Mouse (Mus musculus): Measurements from ENCODE around the gene Plekhm3. TPM values are rescaled to one million over a fixed set of nuclear protein-coding genes. Genes with fewer than 3 reads are reported as not detected.

Gene Plekhm3
- polyA plus RNA-seq, 1 experiment = 7.4 TPM

- TF ChIP-seq POLR2A (IDR thresholded peaks at IDR 0.05; ENCODE audit: borderline replicate concordance, extremely low read depth, insufficient read depth, insufficient read length, poor library complexity, severe bottlenecking) (no peak), CTCF (IDR thresholded peaks at IDR 0.05; ENCODE audit: borderline replicate concordance, extremely low read depth, insufficient read depth, insufficient read length) (no peak)
- no peak for DNase-seq (ENCODE audit: low read depth)
These were observed 200.0 kb downstream of the Plekhm3 start for GRCm38 (mm10) chr1:64756640-64757030.

GRCm38 (mm10) chr1:64755971-64756639, 200.5 kb downstream of the Plekhm3 start:
- no peak for TF ChIP-seq CTCF (IDR thresholded peaks at IDR 0.05; ENCODE audit: borderline replicate concordance, extremely low read depth, insufficient read depth, insufficient read length)
- no peak for TF ChIP-seq POLR2A (IDR thresholded peaks at IDR 0.05; ENCODE audit: borderline replicate concordance, extremely low read depth, insufficient read depth, insufficient read length, poor library complexity, severe bottlenecking)
- no peak for DNase-seq (ENCODE audit: low read depth)

DNA sequence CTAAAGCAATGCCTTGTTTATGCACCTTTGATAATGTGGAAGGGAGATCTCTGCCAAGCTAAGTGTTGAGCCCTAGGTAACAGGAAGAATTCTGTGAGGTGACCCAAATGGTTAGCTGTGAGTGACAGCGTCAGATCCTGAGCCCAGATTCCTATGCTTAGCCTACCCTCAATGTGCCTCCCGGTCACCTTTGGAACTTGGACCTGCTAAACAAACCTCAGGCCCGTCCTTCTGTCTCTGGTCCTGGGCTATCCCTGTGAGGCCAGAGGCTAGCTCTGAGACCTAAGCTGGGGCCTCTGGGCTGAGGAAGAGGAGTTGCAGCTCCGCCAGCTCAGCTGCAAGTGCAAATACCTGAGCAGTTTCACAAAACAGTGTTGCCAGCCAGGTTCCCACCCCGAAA, 202.0 kb downstream of the Plekhm3 start:
- TF ChIP-seq CTCF (IDR thresholded peaks at IDR 0.05; ENCODE audit: borderline replicate concordance, extremely low read depth, insufficient read depth, insufficient read length) = no peak
- no peak for TF ChIP-seq POLR2A (IDR thresholded peaks at IDR 0.05; ENCODE audit: borderline replicate concordance, extremely low read depth, insufficient read depth, insufficient read length, poor library complexity, severe bottlenecking)
- DNase-seq (ENCODE audit: low read depth) = no peak

GRCm38 (mm10) chr1:64753668-64754067, 203.0 kb downstream of the Plekhm3 start:
- TF ChIP-seq CTCF (IDR thresholded peaks at IDR 0.05; ENCODE audit: borderline replicate concordance, extremely low read depth, insufficient read depth, insufficient read length) (no peak), POLR2A (IDR thresholded peaks at IDR 0.05; ENCODE audit: borderline replicate concordance, extremely low read depth, insufficient read depth, insufficient read length, poor library complexity, severe bottlenecking) (no peak)
- no peak for DNase-seq (ENCODE audit: low read depth)

DNA sequence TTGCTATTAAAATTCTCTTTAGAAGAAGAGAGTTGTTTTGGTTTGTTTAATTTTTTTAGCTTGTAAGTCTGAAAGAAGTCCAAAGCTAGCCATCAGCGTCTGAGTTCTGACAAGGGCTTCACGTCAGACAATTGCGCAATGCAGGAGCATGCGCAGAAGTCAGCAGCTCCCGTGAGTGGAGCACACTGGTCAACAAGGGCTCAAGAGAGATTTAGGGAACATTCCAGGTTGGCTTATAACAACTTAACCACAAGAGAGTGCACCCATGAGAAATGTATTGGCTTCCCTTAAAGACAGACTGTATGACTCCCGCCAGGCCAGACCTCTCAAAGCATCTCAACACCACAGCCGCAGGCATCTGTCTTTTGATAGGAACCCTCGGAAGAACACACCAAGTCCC, 203.5 kb downstream of the Plekhm3 start:
- no peak for TF ChIP-seq CTCF (IDR thresholded peaks at IDR 0.05; ENCODE audit: borderline replicate concordance, extremely low read depth, insufficient read depth, insufficient read length)
- no peak for TF ChIP-seq POLR2A (IDR thresholded peaks at IDR 0.05; ENCODE audit: borderline replicate concordance, extremely low read depth, insufficient read depth, insufficient read length, poor library complexity, severe bottlenecking)
- DNase-seq (ENCODE audit: low read depth) = no peak

GRCm38 (mm10) chr1:64744616-64745015, 212.0 kb downstream of the Plekhm3 start:
- DNase-seq (ENCODE audit: low read depth) = no peak
- no peak for TF ChIP-seq POLR2A (IDR thresholded peaks at IDR 0.05; ENCODE audit: borderline replicate concordance, extremely low read depth, insufficient read depth, insufficient read length, poor library complexity, severe bottlenecking)
- no peak for TF ChIP-seq CTCF (IDR thresholded peaks at IDR 0.05; ENCODE audit: borderline replicate concordance, extremely low read depth, insufficient read depth, insufficient read length)

GRCm38 (mm10) chr1:64742741-64743408, 213.7 kb downstream of the Plekhm3 start:
- no peak for TF ChIP-seq CTCF (IDR thresholded peaks at IDR 0.05; ENCODE audit: borderline replicate concordance, extremely low read depth, insufficient read depth, insufficient read length)
- TF ChIP-seq POLR2A (IDR thresholded peaks at IDR 0.05; ENCODE audit: borderline replicate concordance, extremely low read depth, insufficient read depth, insufficient read length, poor library complexity, severe bottlenecking) = no peak

GRCm38 (mm10) chr1:64738661-64739082, 218.0 kb downstream of the Plekhm3 start:
- DNase-seq (ENCODE audit: low read depth) = peak; percentile 63
- TF ChIP-seq CTCF (IDR thresholded peaks at IDR 0.05; ENCODE audit: borderline replicate concordance, extremely low read depth, insufficient read depth, insufficient read length) = no peak
- no peak for TF ChIP-seq POLR2A (IDR thresholded peaks at IDR 0.05; ENCODE audit: borderline replicate concordance, extremely low read depth, insufficient read depth, insufficient read length, poor library complexity, severe bottlenecking)

More at GRCm38 (mm10) chr1:64742741-64743408, 213.7 kb downstream of the Plekhm3 start:
- no peak for DNase-seq (ENCODE audit: low read depth)

DNA sequence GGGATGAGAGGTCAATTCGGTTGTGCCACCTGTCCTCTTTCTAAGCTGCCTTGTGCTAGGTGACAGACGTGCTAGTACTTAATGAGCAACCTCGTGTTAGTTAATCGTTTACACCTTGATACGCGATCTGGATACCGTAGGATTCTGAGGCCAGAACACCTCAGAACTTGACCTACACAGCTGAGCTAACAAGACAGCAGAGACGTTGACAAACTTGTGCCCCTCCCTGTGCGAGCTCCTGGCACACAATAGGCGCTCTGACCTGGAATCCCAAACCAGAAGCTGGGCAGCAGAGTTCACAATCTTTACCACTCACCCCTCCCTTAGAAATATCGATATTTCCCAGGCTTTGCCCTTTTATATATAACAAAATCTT, 218.5 kb downstream of the Plekhm3 start:
- no peak for DNase-seq (ENCODE audit: low read depth)
- no peak for TF ChIP-seq POLR2A (IDR thresholded peaks at IDR 0.05; ENCODE audit: borderline replicate concordance, extremely low read depth, insufficient read depth, insufficient read length, poor library complexity, severe bottlenecking)
- TF ChIP-seq CTCF (IDR thresholded peaks at IDR 0.05; ENCODE audit: borderline replicate concordance, extremely low read depth, insufficient read depth, insufficient read length) = no peak

DNA sequence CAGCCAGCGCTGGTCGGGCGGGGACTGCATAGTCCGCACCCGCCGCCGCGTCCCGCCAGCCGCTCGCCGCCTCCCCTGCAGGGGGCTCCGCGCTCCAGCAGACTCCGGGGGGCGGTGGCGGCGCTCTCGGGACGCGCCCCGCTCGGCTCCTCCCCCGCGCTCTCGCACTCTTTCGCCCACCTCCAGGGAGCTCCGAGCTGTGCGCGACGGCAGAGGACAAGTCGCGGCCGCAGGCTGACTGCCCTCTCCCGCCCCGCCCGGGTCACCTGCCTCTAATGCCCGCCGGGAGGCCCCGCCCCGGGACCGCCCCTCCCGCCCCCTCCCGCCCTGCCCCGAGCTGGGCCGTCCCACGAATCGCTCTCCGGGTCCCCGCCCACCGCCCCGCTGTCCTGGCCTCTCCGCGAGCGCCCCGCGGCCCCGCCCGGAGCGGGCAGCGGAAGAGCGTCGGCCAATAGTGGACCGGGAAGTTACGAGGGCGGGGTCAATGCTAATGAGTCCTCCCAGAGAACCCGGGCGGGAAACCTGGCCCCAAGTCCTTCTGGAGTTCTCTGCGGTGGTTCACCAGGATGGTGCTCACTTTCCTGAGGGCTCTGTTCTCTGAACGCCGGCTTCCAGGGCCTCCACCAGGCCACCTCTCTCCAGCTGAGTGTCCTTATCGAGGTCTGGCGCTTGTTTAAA, 219.0 kb downstream of the Plekhm3 start, which contains the start of gene Fzd5:
Fzd5 (minus strand) TSS at position 250 of the 678 bp plus-strand sequence.
- TF ChIP-seq CTCF (IDR thresholded peaks at IDR 0.05; ENCODE audit: borderline replicate concordance, extremely low read depth, insufficient read depth, insufficient read length) (no peak), POLR2A (IDR thresholded peaks at IDR 0.05; ENCODE audit: borderline replicate concordance, extremely low read depth, insufficient read depth, insufficient read length, poor library complexity, severe bottlenecking) (peak; percentile 32; the same call in 1 of the 2 replicates)
- DNase-seq (ENCODE audit: low read depth) = peak; percentile 96
